Mouse (Mus musculus): Measurements from ENCODE around the gene Rnf144a.

DNA sequence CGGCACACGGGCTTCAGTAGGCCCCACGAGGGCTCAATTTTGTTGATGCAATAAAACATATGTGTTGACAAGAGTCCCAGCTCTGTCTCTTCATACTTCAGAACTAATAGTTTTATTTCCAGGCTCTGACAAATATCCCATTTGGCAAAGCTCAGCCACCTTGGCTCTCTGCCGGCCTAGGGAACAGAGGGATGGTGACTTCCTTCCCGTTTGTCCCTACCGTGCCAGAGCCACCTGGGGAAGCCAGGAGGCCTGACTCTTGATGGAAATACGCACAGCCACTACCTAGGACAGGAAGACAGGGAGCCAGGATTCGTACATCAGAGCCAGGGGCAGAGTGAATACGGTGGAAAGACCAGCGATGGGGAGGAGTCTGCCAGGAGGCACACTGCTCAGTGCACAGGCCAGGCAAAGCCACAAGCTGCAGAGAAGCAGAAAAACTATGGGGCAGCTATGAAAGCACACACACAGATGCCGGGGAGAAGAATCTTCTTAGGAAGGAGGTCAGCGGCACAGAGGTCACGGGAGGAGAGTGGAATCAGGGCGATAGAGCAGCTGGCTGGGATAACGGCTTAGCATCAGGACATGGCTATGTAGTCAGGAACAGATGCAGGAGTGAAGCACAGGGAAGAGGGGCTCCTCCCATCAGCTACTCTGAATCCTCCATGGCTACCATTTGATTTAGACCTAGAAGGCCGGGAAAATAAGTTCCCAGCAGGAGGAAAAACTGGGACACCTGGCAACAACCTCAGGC is 11.5 kb downstream of the Rnf144a start:
- TF ChIP-seq CTCF (IDR thresholded peaks at IDR 0.05; ENCODE audit: borderline replicate concordance, extremely low read depth, insufficient read depth, insufficient read length): no peak
- no peak for TF ChIP-seq POLR2A (IDR thresholded peaks at IDR 0.05; ENCODE audit: borderline replicate concordance, extremely low read depth, insufficient read depth, insufficient read length, poor library complexity, severe bottlenecking)

All from brain, embryonic 14.5 days (tissue).